Mouse (Mus musculus) lung, adult 2 months (tissue): Measurements from ENCODE around the gene Prkca. TPM values are rescaled to one million over a fixed set of nuclear protein-coding genes. Genes with fewer than 3 reads are reported as not detected.

ENCODE experiments used
- DNase-seq: peaks from one replicate; pipeline ENCODE4 v3.0.0; 2022
- H3K4me1 ChIP-seq: fragments of 200-500 bp; 2 replicates; pipeline ENCODE4 v1.6.1; 2011; ENCODE audit warnings: low read length; ENCODE audit not compliant: control insufficient read depth, insufficient read depth
- H3K4me3 ChIP-seq: fragments of 200-500 bp; replicated peaks from 2 replicates; pipeline ENCODE3; 2011; ENCODE audit warnings: low read depth, mild to moderate bottlenecking, control low read depth, low read length; ENCODE audit errors: extremely low read depth
- CTCF ChIP-seq: fragments of 200-500 bp; IDR thresholded peaks from 2 replicates; pipeline ENCODE4 v1.5.1; 2011; ENCODE audit warnings: mild to moderate bottlenecking, low read length, control low read depth; ENCODE audit not compliant: insufficient read depth
- POLR2A ChIP-seq: fragments of 200-500 bp; IDR thresholded peaks from 2 replicates; pipeline ENCODE4 v1.6.1; 2011; ENCODE audit warnings: low read depth, mild to moderate bottlenecking, control low read depth, low read length, borderline replicate concordance; ENCODE audit errors: extremely low read depth
- WGBS: fragments of 180-500 bp; shearing (Covaris S2); methylation state at CpG from one replicate; pipeline ENCODE4 v1.1.7; 2018; 5-methylcytosine and 5-hydroxymethylcytosine counted together
- polyA plus RNA-seq: library from polyadenylated mRNA; depleted of rRNA; stranded (reverse); fragments of >200 nt; gene quantifications from 2 replicates; pipeline ENCODE4 v1.2.3, GENCODE M21; 2012

Gene Prkca
- polyA plus RNA-seq, 1 experiment: 13.5 TPM

DNA sequence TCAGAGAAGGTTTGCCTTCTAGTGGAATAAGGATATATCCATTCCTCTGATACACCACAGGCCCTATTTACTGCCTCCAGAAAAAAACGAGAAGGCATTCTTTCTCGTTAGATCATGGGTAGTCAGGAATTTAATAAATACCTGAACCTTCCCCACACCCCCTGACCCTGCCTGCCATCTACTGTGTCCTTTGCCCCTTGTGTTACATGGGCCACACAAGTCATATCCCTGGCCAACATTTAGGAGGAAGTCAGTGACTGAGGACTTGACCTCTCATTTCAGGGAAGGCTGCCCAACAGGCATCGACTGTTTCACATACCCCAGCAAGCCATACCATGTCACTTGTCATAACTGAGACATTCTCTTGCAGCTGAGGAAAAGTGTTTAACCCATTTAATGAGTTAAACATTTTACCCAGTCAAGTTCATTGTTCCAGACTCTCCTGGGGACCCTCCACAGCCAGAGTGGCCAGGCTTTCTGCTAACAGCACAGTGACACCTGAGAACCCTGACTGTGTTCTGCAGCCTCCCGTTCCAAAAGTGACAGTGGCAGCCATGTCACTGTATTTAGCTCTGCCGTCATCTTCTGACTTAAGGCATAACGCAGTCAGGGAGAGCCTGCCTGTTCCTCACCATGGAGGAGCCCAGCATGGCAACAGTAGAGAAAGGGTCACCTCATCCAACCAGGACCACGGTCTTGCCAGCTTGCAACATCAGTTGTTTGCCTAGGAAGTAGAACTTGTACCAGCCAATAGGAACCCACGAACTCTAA is 114.4 kb downstream of the Prkca start:
- peaks cover 5% of the 10 kb centered on the region for H3K4me1 ChIP-seq
- no peak for DNase-seq
- TF ChIP-seq CTCF (no peak), POLR2A (no peak)
- H3K4me3 ChIP-seq: no peak overlapping the region
- WGBS: 76% methylated on average over 8 of the region's 8 CpGs

- Histone ChIP-seq H3K4me1 (peaks cover 6% of the 10 kb centered on the region), H3K4me3 (no peak overlapping the region)
- no peak for TF ChIP-seq POLR2A
- no peak for TF ChIP-seq CTCF
- 86% methylated on average over 4 of the region's 4 CpGs for WGBS
- DNase-seq: no peak
Observed at GRCm38 (mm10) chr11:108228497-108228896, 115.2 kb downstream of the Prkca start.

- H3K4me1 ChIP-seq: peaks cover 6% of the 10 kb centered on the region
- no peak for DNase-seq
- 82% methylated on average over 5 of the region's 5 CpGs for WGBS
- no peak for TF ChIP-seq CTCF
- TF ChIP-seq POLR2A: no peak
- H3K4me3 ChIP-seq: no peak overlapping the region
Observed at GRCm38 (mm10) chr11:108226248-108226647, 117.5 kb downstream of the Prkca start.

DNA sequence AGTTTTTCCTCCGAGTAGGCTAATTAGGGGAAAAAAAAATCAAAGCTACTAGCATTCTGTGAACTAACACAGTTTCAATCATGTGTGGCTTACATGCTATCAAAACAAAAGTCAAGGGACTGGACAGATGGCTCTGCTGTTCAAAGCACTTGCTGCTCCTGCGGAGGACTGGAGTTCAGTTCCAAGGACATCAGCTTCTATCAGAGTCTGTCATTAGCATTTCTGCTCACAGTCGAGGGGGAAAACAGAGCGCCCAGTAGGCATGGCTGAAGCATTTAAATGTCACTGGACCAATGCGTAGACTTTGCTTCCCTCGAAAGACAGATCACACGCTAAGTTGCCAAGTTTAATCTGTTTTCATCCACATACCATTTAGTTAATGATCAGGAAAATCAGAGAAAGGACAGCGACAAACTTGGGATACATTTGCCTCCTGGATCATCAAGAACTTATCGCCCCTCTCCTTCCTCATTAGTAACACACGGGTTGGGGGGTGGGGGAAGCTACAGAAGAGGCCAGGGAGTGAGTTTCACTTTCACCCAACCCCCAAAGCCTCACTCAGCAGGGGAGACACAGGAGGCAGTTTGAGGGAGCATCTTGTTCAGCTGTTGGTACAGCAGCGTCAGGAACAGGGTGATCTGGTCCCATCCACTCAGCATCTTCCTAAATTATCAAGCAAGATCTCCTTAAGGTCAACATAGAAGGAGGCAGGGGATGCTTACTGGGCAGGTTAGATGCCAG is 119.3 kb downstream of the Prkca start:
- Histone ChIP-seq H3K4me1 (peaks cover 6% of the 10 kb centered on the region), H3K4me3 (no peak overlapping the region)
- WGBS: 48% methylated on average over 11 of the region's 11 CpGs
- DNase-seq: no peak
- TF ChIP-seq CTCF: no peak
- no peak for TF ChIP-seq POLR2A

DNA sequence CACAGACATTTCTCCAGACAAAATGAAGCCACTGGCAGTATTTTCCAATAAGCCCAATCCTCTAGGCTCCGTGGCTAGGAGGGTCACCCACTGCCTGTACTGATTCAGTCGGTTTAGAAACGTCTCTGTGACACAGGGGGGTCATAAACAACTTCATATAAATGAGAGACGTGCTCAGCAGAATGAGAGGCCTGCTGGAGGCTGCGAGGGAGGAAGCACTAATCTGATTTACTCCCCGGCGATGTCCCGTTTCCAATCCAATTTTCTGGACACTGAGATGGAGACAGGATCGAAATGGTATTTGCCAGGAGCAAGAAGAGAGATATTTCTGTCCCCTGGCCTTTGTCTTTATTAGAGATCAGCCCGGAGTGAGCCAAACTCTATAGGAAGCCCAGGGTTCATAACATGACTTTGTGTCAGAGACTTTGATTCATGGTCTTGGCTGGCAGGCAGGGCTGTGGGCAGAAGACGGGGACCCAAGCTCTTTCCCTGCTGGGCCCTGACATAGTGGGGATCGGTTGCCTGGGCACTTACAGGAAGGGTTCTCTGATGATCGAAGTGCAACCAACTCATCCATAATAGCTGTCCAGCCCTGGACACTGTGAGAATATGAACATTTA is 120.0 kb downstream of the Prkca start:
- TF ChIP-seq POLR2A (no peak), CTCF (no peak)
- no peak overlapping the region for H3K4me3 ChIP-seq
- 59% methylated on average over 13 of the region's 13 CpGs for WGBS
- no peak for DNase-seq
- peaks cover 6% of the 10 kb centered on the region for H3K4me1 ChIP-seq

DNA sequence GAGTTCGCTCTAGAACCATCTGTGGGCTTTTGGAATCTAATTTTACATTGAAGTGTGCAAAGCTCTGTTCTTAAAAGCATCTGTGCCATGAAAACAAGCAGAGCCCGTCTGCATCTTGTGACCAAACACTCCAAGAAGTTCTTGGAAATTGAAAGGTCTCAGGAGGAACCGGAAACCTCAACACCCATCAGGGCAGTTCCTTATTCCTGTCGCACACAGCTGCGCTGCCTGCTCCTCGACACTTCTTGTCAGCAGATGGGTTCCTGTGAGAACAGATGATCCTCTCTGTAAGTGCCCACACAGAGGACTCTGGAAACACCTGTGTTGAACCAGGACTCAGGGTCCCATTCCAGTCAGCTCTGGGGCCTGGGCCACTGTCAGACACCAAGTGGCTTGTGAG is 120.6 kb downstream of the Prkca start:
- H3K4me3 ChIP-seq: no peak overlapping the region

DNA sequence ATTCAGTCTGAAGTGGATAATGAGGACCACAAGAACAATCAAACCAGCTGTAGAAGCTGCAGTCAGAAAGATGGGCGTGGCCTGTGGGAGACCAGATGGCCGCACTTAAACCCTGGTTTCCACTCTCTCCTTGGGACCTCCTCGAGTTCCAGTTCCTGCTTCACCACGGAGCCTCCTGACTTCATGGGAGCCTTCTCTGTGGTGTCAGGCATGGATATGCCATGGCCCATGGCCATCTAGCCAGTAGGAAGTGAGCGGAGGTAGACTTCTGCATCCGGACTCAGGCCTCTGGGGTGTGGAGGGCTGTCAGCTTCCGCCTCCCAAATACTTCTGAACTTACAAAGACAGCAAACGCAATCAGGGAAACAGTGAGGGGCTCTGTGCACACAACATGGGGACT is 121.1 kb downstream of the Prkca start:
- H3K4me3 ChIP-seq: no peak overlapping the region
- no peak for TF ChIP-seq CTCF
- TF ChIP-seq POLR2A: no peak
- peaks cover 6% of the 10 kb centered on the region for H3K4me1 ChIP-seq
- DNase-seq: no peak
- WGBS: 64% methylated on average over 8 of the region's 8 CpGs

More for the DNA sequence above, 120.6 kb downstream of the Prkca start:
- no peak for DNase-seq
- H3K4me1 ChIP-seq: peaks cover 6% of the 10 kb centered on the region
- TF ChIP-seq CTCF (no peak), POLR2A (no peak)
- 56% methylated on average over 6 of the region's 6 CpGs for WGBS

- TF ChIP-seq POLR2A (no peak), CTCF (no peak)
- DNase-seq: no peak
- Histone ChIP-seq H3K4me1 (peaks cover 6% of the 10 kb centered on the region), H3K4me3 (no peak overlapping the region)
- 77% methylated on average over 3 of the region's 3 CpGs for whole genome bisulfite sequencing
Observed at GRCm38 (mm10) chr11:108222026-108222425, 121.7 kb downstream of the Prkca start.

DNA sequence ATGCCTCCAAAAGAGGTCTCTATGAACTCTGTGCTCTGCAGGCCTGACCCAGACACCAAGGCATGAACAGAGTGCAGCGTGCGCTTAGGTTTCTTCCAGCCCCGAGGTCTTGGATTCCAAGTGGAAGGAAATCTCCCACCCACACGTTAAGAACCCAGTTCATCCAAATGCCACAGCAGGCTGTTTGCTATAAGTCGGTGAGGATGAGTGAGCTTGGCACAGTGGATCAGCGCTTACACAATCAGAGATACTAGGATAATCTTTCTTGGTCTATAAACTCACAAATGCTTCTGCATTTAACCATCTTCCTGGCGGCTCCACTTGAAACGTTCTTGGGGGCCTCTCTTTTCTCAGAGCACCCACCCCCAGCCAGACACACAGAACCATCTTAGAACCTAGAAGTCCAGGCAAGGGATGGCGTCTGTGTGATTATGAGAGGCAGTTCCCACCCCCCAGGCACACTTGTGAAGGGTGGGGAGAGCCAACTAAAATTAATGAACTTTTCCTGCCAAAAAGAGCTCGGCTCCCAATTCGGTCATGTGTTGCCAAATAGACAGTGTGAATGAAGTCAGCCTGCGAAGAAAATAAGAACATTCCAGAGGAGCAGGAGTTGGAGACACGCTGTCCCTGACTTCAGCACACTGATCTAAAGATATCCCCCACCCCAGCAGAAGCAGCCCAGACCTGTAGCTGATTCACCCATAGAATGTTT is 122.4 kb downstream of the Prkca start:
- Histone ChIP-seq H3K4me3 (no peak overlapping the region), H3K4me1 (peaks cover 6% of the 10 kb centered on the region)
- no peak for DNase-seq
- 59% methylated on average over 13 of the region's 13 CpGs for WGBS
- TF ChIP-seq POLR2A (no peak), CTCF (no peak)

GRCm38 (mm10) chr11:108220605-108221004 is 123.1 kb downstream of the Prkca start:
- WGBS: 72% methylated on average over 5 of the region's 5 CpGs
- DNase-seq: no peak
- TF ChIP-seq CTCF (no peak), POLR2A (no peak)
- Histone ChIP-seq H3K4me3 (no peak overlapping the region), H3K4me1 (peaks cover 6% of the 10 kb centered on the region)
